Mouse (Mus musculus) yolk sac, embryonic 10.5 days (tissue): Measurements from ENCODE around the gene Catsper1.
A peak's percentile ranks its signal among the peaks of the same experiment; 100 is the strongest.

ENCODE experiments used
- DNase-seq: peaks from one replicate; pipeline ENCODE4 v3.0.0-alpha.2; 2017; ENCODE audit warnings: low spot score

Catsper1 gene

DNA sequence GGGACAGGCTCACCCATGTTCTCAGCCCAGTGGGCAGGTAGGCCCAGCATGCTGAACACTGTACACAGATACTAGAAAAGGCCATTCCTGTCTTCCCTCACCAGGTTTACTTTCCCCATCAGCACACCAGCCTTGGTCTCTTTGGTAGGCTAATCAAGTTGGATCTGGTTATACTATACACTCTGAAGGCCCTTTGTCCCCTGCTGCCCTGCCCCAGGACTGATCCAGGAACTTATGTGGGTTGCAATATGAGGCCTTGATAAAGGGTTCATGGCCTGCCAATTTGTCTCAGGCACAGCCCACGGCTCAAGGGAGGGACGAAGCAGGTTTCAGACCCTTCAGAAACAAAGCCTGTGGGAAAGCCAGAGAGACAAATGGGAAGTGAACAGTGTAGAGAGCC, 18.1 kb downstream of the Catsper1 start:
- DNase-seq: no peak

- DNase-seq: peak; percentile 46
Observed at GRCm38 (mm10) chr19:5356080-5356479, 20.5 kb downstream of the Catsper1 start.

- no peak for DNase-seq
Observed at GRCm38 (mm10) chr19:5362186-5362585, 26.6 kb downstream of the Catsper1 start.

DNA sequence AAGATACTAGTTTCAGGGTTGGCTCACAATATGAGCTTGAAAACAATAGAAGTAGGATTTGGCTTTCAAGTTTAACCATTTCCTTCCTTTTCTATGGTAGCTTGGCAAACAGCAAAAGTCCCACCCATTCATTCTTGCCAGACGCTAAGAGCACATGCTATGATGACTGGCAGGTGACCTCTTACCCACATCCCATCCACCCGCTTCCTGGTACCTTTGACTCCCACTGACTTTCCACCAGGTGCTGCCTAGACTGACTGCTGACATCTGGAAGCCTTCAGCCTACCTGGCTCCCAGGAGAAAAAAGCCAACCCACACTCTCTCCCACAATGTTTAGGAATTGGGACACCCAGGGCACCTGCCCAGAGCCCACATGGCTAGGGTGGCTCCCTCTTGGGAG, 28.6 kb downstream of the Catsper1 start:
- DNase-seq: no peak

- no peak for DNase-seq
Observed at GRCm38 (mm10) chr19:5365751-5366150, 30.2 kb downstream of the Catsper1 start.

DNA sequence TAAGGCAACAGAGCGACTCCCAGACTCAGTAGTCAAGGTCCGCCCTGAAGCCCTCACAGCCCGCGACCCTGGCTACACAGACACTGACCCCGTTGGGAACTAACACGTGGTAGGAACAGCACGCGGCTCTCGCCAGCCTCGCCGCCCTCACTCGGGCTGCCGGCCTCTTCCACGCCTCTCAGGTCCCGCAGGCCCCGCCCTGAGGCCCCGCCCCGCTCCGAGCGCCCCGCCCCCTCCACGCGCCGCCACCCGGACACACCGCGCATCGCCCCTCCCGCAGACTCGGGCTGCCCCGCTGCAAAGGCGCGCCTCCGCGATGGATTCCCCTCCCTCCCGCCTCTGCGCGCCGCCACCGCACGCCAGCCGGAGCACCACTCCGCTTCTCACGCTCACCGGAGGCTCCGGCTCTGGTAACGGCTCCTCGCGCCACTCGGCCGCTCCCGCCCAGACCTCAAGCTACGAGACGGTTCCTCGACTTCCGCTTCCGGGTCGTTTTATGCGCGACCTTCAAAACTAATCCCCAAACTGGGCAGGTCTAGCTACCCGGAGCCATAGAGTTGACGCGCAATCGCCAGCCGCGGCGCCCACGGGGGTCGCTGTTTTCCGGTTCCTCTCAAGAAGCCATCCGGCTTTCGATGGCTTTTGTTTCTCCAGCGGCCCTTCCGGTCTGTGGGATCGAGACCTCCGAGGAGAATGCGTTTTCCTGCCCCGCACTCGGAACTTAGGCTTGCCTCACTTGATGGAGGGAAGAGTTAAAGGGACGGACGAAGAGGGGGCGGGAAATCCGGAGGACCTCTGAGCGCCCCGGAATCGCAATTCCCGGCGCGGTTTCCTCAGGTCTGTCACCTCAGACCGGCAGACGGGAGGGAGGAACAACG, 30.9 kb downstream of the Catsper1 start, which contains the start of gene Eif1ad:
TSS of gene Eif1ad (plus strand) at position 567 of the 878 bp plus-strand sequence.
- DNase-seq: peak; percentile 97

- DNase-seq: no peak
Observed at GRCm38 (mm10) chr19:5367053-5367359, 31.5 kb downstream of the Catsper1 start, which contains the start of gene Banf1. Gene Banf1 (minus strand): TSS chr19:5367168.

GRCm38 (mm10) chr19:5367455-5367854, 31.9 kb downstream of the Catsper1 start:
- no peak for DNase-seq

DNA sequence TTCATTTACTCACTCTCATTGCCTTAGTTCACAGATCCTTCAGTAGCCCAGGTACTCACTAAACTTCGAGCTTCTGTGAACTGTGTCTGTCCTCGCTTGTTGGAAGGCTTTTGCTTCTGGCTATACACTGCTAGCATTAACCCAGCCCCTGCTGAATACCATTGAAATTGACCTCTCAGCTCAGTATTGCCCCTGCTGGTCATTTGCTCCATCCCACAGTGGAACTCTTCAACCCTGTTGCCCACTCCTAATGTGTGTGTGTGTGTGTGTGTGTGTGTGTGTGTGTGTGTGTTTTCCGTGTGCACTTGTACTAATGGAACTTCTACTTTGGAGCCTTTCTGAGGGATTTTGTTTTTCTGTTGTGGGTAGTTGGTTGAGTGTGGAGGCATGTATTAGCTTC, 35.4 kb downstream of the Catsper1 start:
- DNase-seq: no peak

- DNase-seq: no peak
Observed at GRCm38 (mm10) chr19:5372724-5373123, 37.2 kb downstream of the Catsper1 start.

- DNase-seq: no peak
Observed at GRCm38 (mm10) chr19:5374177-5374576, 38.6 kb downstream of the Catsper1 start.

DNA sequence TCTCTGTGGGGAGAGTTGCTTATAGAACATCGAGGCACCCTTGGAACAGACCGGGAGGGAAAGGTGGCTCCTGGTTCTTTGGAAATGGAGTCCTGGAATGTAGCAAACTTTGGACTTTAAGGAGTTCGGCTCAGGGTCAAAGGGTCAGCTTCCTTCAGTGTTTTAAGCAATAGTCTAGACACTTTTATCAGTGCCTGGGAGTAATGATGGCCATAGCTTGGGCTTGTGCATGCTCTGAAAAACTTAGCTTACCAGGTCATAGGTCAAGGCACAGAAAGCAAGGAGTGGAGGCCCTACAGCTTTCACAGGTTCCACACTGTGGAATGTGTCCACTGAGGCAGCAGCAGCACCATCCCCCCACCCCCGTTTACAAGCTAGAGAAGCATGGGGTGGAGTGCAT, 39.2 kb downstream of the Catsper1 start:
- peak; percentile 80 for DNase-seq

DNA sequence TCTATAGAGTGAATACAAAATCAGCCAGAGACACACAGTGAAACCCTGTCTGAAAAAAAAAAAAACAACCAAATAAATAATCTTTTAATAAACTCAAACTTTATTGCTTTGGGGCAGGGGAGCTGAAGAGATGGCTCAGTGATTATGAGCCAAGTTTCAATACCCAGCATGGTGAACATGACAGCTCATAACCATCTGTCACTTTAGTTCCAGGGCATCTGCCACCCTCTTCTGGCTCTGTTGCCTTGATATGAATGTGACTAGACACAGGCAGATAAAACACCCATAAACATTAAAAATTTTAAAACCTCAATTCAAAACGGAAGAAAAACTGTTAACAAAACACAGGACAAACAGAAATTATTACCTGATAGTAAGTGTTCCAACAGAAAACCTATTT, 41.9 kb downstream of the Catsper1 start:
- no peak for DNase-seq

DNA sequence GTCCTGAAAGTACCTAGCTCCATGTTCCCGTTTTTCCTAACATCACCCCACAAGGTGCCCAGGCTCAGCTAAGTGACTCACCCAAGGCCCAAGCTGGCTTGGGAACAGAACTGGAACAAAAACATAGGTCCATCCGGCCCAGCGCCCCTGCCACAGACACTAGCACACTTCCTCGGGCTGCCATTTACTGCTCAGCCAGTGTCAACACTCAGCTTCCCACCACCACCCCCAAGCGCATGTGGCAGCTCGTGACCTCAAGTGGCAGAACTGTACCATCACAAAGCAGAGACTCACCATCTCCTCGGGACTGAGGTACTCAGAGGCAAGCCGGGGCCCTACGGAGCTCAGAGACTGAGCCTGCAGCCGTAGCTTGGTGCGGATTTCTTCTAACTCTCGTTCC, 47.8 kb downstream of the Catsper1 start:
- DNase-seq: no peak

DNA sequence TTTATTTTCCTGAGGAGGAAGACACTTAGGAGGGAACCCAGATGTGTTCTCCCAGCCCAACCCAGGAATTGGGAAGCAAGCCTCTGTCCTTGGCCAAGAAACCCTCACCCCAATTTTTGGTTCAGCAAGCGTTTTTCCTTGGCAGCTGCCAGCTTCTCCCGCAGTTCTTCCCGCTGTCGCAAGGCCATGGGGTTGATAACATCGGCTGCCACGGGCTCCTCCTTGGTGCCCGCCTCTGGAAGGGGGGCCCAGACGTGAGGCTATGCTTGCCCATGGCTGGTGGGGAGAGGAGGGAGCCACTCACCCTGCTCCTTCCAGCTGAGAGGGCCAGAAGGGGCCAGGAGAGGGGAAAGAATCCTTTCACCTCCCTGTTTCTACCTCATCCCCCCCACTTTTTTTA, 49.2 kb downstream of the Catsper1 start:
- DNase-seq: no peak

DNA sequence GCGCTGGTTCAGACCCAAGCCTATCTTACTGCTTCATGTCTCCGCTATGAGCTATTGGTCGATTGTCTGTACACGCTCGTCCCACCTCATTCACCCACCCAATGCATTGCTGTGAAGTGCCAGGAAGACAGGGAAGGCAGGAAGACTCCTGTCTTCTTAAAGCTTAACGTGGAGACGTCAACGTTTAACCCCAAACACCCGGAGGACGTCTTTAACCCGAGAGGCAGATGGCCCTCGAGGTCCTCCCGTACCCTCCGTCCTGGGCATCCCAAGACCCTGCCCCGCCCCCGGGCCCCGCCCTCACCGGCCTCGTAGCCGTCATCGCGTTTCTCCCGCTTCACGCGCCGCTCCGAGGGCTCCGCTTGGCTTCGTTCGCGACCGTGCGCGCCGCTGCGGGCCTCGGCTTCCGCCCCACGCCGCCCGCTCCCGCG, 52.5 kb downstream of the Catsper1 start:
- DNase-seq: peak; percentile 41

DNA sequence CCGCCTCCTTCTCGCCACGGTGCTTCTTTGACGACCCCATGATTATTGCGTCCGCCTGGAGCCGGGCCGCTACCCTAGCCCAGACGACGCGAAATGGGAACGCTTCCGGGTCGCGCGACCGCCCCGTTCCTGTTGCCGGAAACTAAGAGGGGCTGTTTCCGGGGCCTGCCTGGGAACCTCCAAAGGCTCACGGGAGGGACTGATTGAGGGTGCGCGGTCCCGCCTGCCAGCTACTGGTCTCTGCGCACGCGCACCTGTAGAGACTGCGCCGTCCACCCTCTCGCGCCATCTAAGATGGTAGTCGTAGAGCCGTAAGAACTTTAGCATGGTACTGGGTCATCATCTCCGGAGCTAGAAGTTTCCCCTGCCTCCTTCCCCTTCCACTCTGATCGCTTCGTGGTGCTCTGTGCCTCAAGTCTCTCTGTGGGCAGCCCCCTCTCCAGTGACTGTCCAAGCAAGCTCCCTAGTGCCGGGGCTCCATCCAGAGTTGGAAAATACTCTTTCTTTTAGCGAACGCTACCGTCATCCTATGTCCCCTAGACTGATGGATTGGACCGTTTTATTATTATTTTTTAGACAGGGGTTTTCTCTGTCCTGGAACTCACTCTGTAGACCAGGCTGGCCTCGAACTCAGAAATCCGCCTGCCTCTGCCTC, 53.2 kb downstream of the Catsper1 start, which contains the start of gene Sart1:
TSS of gene Sart1 (minus strand) at position 116 of the 655 bp plus-strand sequence.
- DNase-seq: peak; percentile 93

GRCm38 (mm10) chr19:5389647-5390046, 54.1 kb downstream of the Catsper1 start:
- peak; percentile 71 for DNase-seq

DNA sequence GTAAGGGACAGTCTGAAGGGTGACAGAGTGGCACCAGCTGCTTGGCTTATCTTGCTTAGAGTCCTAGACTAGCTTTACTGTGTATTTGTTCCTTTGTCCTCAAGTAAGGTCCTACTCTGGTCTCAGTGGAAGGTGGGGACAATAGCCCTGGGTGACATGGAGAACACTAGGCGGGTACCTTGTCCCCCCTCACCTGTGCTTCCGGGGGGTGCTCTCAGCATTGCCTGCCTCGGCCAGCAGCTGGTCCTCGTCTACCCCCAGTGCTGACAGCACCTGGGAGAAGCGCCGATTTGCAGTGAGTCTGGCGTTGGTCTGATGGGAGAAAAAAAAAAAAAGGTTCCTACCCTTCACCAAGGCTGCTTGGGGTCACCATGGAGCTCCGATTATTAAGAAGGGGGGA, 54.9 kb downstream of the Catsper1 start:
- no peak for DNase-seq

GRCm38 (mm10) chr19:5392892-5393291, 57.4 kb downstream of the Catsper1 start:
- no peak for DNase-seq
